Mouse (Mus musculus) limb, embryonic 10.5 days (tissue): ENCODE measurements at regions not wholly inside any gene's neighbourhood (a gene's known extent, or its start where the extent isn't known, plus 50 kb on each side); places are given as distances from the start of the nearest gene placed in this dataset.

ENCODE experiments used
- DNase-seq: peaks from one replicate; pipeline ENCODE4 v3.0.0-alpha.2; 2017; ENCODE audit warnings: low spot score
- H3K27ac ChIP-seq: fragments of 300-500 bp; sonication (generic); 2 replicates; pipeline ENCODE4 v1.5.1; 2016; ENCODE audit warnings: mild to moderate bottlenecking
- H3K27me3 ChIP-seq: fragments of 300-500 bp; sonication (generic); 2 replicates; pipeline ENCODE4 v1.6.1; 2016; ENCODE audit warnings: low read depth, mild to moderate bottlenecking; ENCODE audit not compliant: poor library complexity, severe bottlenecking
- H3K36me3 ChIP-seq: fragments of 300-500 bp; sonication (generic); 2 replicates; pipeline ENCODE4 v1.6.1; 2016; ENCODE audit warnings: mild to moderate bottlenecking, moderate library complexity
- H3K4me1 ChIP-seq: fragments of 300-500 bp; sonication (generic); 2 replicates; pipeline ENCODE4 v1.6.1; 2016
- H3K4me3 ChIP-seq: fragments of 300-500 bp; sonication (generic); 2 replicates; pipeline ENCODE4 v1.5.1; 2016; ENCODE audit warnings: mild to moderate bottlenecking, moderate library complexity
- H3K9me3 ChIP-seq: fragments of 300-500 bp; sonication (generic); replicated peaks from 2 replicates; pipeline ENCODE4 v1.6.1; 2016; ENCODE audit warnings: mild to moderate bottlenecking
- WGBS: fragments of 180-500 bp; shearing (Covaris S2); methylation state at CpG from one replicate; pipeline ENCODE4 v1.1.7; 2016; 5-methylcytosine and 5-hydroxymethylcytosine counted together

DNA sequence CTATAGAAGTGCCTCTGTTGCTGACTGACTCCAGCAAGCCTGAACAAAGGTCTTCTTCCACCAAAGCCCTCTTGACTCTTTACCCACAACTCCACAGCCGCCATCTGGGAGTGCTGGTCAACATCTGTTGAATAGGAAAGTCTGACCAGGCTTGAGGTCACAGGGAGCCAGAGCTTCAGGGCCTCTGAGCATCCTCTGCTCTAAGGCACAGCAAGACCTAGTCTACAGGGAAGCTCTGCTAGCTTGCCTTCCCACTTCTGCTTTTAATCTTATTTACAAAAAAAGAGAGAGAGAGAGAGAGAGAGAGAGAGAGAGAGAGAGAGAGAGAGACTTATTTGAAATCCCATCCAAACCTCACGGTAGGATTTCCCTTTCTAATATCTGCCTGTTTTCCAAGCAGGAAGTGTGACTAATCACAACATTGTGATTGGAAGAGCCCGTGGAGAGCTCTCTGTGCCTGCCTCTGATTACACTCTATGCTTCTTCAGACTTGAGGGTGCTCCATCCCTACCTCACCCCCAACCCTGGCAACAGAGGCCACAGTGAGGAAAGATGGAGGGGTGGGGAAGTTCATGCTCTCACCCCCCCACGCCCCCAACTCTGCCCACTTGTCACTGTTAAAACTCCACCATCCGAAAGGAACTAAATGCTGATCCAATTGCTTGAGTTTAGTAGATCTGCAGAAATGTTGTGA is 194.1 kb downstream of the Sp3 start:
- H3K4me3 ChIP-seq = no peak overlapping the region
- H3K27ac ChIP-seq = peak overlapping the region; percentile 37; the same call in 1 of the 2 replicates
- peaks cover 16% of the 10 kb centered on the region for H3K4me1 ChIP-seq
- no peaks in the 10 kb centered on the region for H3K27me3 ChIP-seq
- WGBS = 73% methylated on average over 5 of the region's 5 CpGs
- H3K9me3 ChIP-seq = no peaks in the 10 kb centered on the region
- DNase-seq = no peak
- H3K36me3 ChIP-seq = no peaks in the 10 kb centered on the region

DNA sequence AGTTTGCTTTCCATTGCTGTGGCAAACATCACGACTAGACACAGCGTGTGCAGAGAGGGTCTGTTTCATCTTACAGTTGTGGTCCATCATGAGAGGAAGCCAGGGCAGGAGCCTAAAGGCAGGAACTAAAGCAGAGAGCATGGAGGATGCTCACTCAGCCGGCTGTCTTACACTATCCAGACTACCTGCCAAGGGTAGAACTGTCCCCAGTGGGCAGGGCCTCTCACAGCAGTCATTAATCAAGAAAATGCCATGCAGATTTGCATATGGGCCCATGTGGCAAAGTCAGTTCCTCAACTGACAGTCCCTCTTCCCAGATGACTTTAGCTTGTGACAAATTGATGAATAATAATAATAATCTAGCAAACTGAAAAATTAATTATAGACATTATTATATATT is 192.6 kb downstream of the Sp3 start:
- no peaks in the 10 kb centered on the region for H3K9me3 ChIP-seq
- no peaks in the 10 kb centered on the region for H3K27me3 ChIP-seq
- WGBS = 75% methylated on average over 3 of the region's 3 CpGs
- no peaks in the 10 kb centered on the region for H3K36me3 ChIP-seq
- DNase-seq = no peak
- no peak overlapping the region for H3K4me3 ChIP-seq
- H3K27ac ChIP-seq = no peak overlapping the region
- peaks cover 21% of the 10 kb centered on the region for H3K4me1 ChIP-seq

GRCm38 (mm10) chr2:72791496-72791895 is 188.8 kb downstream of the Sp3 start:
- no peak for DNase-seq
- WGBS = 64% methylated on average over 3 of the region's 3 CpGs
- H3K9me3 ChIP-seq = no peaks in the 10 kb centered on the region

GRCm38 (mm10) chr2:72793424-72793823 is 186.8 kb downstream of the Sp3 start:
- Histone ChIP-seq H3K27ac (no peak overlapping the region), H3K36me3 (no peaks in the 10 kb centered on the region), H3K4me1 (peaks cover 20% of the 10 kb centered on the region; the same call in 1 of the 2 replicates), H3K27me3 (no peaks in the 10 kb centered on the region), H3K4me3 (no peak overlapping the region), H3K9me3 (no peaks in the 10 kb centered on the region)
- DNase-seq = no peak
- WGBS = 46% methylated on average over 10 of the region's 10 CpGs

More at GRCm38 (mm10) chr2:72791496-72791895, 188.8 kb downstream of the Sp3 start:
- Histone ChIP-seq H3K4me3 (no peak overlapping the region), H3K4me1 (peaks cover 20% of the 10 kb centered on the region; the same call in 1 of the 2 replicates), H3K27ac (no peak overlapping the region), H3K27me3 (no peaks in the 10 kb centered on the region), H3K36me3 (no peaks in the 10 kb centered on the region)

DNA sequence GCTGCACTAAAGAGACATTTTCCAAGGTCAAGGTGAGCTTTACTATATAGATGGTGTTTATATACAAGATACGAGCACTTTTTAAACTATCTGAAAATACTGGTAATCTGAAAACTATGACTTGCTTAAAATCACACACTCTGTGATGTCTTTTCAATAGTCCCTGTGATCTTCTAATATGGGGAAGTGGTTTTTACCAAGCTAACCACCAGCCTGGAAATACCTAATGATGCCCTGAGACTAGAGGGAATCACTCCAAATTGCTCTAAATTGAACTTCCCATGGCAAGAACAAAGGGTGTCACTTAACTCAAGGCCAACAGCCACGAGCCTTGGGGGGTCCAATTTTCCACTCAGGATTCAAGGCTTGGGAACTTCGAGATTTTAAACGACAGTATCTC is 185.7 kb downstream of the Sp3 start:
- peaks cover 17% of the 10 kb centered on the region; the same call in 1 of the 2 replicates for H3K4me1 ChIP-seq
- no peak overlapping the region for H3K27ac ChIP-seq
- H3K4me3 ChIP-seq = no peak overlapping the region
- no peak for DNase-seq
- H3K36me3 ChIP-seq = no peaks in the 10 kb centered on the region
- WGBS = 81% methylated on average over 4 of the region's 4 CpGs
- H3K9me3 ChIP-seq = no peaks in the 10 kb centered on the region
- no peaks in the 10 kb centered on the region for H3K27me3 ChIP-seq

DNA sequence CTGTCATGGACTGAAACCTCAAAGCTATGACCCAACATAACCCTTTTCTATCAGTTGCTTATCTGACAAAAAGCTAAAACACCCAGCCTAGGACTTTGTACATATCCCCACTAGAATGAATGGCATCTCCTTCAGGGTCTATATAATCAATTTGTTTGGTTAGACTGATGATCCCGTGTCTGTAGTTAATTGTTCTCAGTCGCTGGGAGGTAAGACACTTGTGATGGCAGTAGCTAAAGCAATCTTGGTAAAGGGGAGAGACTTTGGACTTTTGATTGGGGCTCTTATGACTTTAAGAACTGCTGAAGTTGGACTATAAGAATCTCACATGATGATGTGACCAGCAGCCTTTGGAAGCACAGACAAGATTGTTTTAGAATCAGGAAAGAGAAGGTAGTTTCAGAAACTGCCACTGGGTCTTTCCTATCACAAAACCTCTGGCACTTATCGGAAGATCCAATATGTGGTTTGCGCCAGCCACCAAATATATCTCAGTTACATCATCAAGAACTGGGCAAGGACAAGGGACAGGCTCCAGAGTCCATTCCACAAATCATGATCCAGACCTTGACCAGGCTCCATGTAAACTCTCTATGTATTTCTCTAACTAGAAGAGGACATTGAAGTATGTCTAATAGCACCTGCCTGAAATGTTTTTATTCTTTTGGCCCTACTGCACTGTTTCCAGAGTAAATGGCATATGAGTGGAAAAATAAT is 183.1 kb downstream of the Sp3 start:
- DNase-seq = no peak
- Histone ChIP-seq H3K27me3 (no peaks in the 10 kb centered on the region), H3K9me3 (no peaks in the 10 kb centered on the region), H3K27ac (no peak overlapping the region), H3K4me3 (no peak overlapping the region), H3K4me1 (peaks cover 11% of the 10 kb centered on the region; the same call in 1 of the 2 replicates), H3K36me3 (no peaks in the 10 kb centered on the region)
- WGBS = 86% methylated on average over 4 of the region's 4 CpGs

GRCm38 (mm10) chr2:72800696-72801095 is 179.6 kb downstream of the Sp3 start:
- Histone ChIP-seq H3K4me3 (no peak overlapping the region), H3K36me3 (no peaks in the 10 kb centered on the region), H3K27ac (no peak overlapping the region), H3K9me3 (no peaks in the 10 kb centered on the region), H3K27me3 (no peaks in the 10 kb centered on the region), H3K4me1 (no peaks in the 10 kb centered on the region)
- 71% methylated on average over 7 of the region's 7 CpGs for WGBS
- DNase-seq = no peak

- Histone ChIP-seq H3K36me3 (no peaks in the 10 kb centered on the region), H3K9me3 (no peaks in the 10 kb centered on the region), H3K4me3 (no peak overlapping the region), H3K27me3 (peaks cover 42% of the 10 kb centered on the region), H3K27ac (no peak overlapping the region), H3K4me1 (peaks cover 16% of the 10 kb centered on the region)
- DNase-seq = no peak
- 75% methylated on average over 14 of the region's 14 CpGs for WGBS
Observed at GRCm38 (mm10) chr2:72813282-72813974, 166.8 kb downstream of the Sp3 start.

- Histone ChIP-seq H3K27ac (no peak overlapping the region), H3K36me3 (no peaks in the 10 kb centered on the region), H3K27me3 (no peaks in the 10 kb centered on the region), H3K4me3 (no peak overlapping the region), H3K9me3 (no peaks in the 10 kb centered on the region), H3K4me1 (no peaks in the 10 kb centered on the region)
- DNase-seq = no peak
- 89% methylated on average over 4 of the region's 4 CpGs for WGBS
Observed at GRCm38 (mm10) chr2:72825251-72825650, 155.0 kb downstream of the Sp3 start.

DNA sequence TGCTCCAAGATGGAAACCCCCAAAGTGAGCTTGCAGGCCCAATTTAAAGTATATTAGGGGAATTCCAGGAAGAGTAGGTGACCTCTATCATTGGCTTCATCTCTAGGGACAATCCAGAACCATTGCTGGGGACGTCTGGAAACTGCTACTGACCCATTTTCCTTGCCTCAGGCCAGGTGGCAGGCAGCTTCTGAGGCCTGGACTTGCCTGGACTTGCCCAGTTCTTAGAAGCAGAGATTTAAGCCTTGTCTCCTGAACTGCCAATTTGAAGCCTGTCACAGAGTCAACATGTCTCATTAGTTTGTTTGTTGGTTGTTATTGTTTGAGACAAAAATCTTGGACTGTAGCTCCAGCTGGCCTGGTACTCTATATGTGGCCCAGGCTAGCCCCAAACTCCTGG is 151.1 kb downstream of the Sp3 start:
- no peaks in the 10 kb centered on the region for H3K27me3 ChIP-seq
- no peak overlapping the region for H3K4me3 ChIP-seq
- H3K27ac ChIP-seq = no peak overlapping the region
- no peaks in the 10 kb centered on the region for H3K36me3 ChIP-seq
- DNase-seq = no peak
- no peaks in the 10 kb centered on the region for H3K9me3 ChIP-seq
- 32% methylated on average over 1 of the region's 1 CpGs for WGBS
- no peaks in the 10 kb centered on the region for H3K4me1 ChIP-seq

GRCm38 (mm10) chr2:72832770-72833169 is 147.5 kb downstream of the Sp3 start:
- Histone ChIP-seq H3K4me3 (no peak overlapping the region), H3K27ac (no peak overlapping the region), H3K4me1 (0 out of 2 replicates have a peak, but pooled peaks cover 8% of the 10 kb centered on the region), H3K36me3 (no peaks in the 10 kb centered on the region), H3K27me3 (no peaks in the 10 kb centered on the region), H3K9me3 (no peaks in the 10 kb centered on the region)
- WGBS = 92% methylated on average over 10 of the region's 10 CpGs
- DNase-seq = no peak

DNA sequence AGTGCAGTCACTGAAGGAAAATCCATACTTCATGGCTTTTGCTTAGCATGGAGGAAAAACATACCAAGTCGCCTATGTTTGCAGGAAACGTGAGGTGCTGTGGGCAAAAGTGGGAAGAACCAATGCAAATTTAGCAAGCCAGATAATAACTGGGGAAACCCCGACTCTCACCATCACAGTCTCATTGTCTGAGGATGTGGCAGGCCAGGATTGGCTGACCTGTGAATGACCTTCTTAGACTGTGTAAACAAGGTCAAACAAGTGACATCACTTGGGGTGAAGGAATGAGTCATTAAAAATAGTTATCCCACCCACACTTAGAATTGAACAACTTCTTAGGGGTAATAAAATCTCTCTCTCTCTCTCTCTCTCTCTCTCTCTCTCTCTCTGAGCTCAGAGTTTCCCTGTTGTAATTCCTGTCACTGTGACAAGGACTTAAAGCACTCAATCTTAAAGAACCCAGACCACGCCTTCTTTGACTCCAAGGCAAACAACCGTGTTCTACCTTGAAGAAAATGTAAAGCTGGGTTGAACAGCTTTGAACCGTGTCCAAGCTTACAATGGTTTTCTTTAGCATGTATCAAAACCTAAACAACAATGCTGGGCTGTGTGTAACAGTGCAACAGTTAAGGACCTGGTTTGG is 142.0 kb downstream of the Sp3 start:
- WGBS = 69% methylated on average over 6 of the region's 6 CpGs
- Histone ChIP-seq H3K27ac (no peak overlapping the region), H3K4me3 (no peak overlapping the region), H3K27me3 (no peaks in the 10 kb centered on the region), H3K9me3 (no peaks in the 10 kb centered on the region), H3K4me1 (peaks cover 31% of the 10 kb centered on the region; the same call in 1 of the 2 replicates), H3K36me3 (no peaks in the 10 kb centered on the region)
- no peak for DNase-seq
